Mouse (Mus musculus) right cerebral cortex, postnatal 10 days (tissue): Measurements from ENCODE around the gene Tmem44.

Experiments
- DNase-seq, 2 experiments: peaks; one replicate each; pipeline ENCODE4 v3.0.0; 2021; ENCODE audit warnings: low spot score in 2 of 2

Gene Tmem44

GRCm38 (mm10) chr16:30550748-30551192 is at the start of gene Tmem44:
Tmem44 (minus strand) TSS chr16:30550842.
- DNase-seq: no peak

DNA sequence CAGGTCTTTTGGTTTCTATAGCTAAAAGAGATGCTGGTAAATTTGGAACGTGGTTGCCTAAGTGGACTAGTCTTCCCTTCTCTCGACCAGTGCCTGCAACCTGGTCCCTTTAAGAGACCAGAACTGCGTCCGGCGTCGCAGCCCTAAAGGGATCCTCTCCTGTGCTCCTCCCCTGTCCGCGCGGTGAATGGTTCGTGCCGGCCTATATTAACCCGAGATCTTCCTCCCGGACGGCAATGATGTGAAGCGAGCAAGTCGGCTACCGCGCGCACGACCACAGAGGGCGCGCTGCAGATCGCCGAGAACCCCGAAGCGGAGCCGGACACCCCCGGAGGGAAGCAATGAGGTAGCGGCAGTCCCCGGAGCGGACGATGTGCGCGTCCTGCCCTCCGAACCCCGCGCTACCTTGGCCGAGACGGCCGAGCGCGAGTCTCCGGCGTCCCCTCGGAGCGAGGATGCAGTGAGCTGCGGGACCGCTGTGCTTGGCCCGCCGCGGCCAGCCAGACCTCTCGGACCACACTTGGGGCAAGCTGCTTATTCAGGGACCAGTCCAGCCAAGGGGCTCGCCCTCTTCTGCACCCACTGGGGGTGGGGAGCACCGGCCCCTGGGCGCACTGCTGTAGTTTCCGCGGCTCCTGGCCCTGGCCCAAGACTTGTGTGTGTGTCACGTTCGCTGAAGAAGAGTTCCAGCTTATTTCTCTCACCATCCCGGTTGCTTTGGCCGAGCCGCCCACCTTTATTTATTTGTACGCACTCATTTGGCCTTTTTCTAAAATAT is 49.0 kb upstream of the Tmem44 start, which contains the start of gene Fam43a:
Fam43a (plus strand) TSS at position 233 of the 778 bp plus-strand sequence.
- DNase-seq: peak; percentile 82 to 87

DNA sequence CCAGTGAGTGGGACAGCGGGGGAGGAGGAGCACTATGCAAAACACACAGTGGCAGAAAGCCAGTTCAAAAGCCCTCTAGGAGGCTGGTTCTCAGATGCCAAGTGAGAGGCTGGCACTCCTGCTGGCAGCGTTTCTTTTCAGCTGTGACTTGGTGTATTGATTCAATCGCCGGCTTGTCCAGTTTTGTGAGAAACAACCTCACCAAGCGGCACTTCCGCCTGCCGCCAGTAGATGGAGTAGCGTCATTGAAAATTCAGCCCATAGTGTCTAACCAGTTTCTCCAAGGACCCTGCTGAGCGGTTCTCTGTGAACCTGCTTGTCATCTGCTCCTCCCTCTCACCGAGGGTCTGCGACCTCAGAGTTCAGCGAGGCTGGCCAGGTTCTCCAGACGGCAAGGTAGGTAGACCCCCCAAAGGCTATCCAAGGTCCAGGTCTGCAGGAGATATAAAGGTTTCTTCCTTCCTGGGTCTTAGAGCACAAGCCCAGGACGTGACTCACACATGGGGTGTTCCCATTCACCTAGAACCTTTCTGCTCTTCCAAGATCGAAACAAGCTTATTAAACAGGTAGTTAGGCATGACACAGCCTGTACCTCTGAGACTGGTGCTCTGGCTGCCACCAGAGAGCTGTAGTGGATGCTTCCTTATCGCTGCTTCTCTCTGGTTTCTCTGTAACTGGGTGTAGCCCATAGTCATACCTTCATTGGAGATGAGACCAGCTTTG is 46.5 kb upstream of the Tmem44 start:
- DNase-seq: peak; percentile 94 to 95

- peak; percentile 73 to 79 for DNase-seq
Measured at GRCm38 (mm10) chr16:30595835-30596557, 45.4 kb upstream of the Tmem44 start.

GRCm38 (mm10) chr16:30595356-30595755 is 44.7 kb upstream of the Tmem44 start:
- no peak for DNase-seq

- no peak for DNase-seq
Measured at GRCm38 (mm10) chr16:30591990-30592389, 41.3 kb upstream of the Tmem44 start.

GRCm38 (mm10) chr16:30590264-30591209 is 39.9 kb upstream of the Tmem44 start:
- no peak for DNase-seq

DNA sequence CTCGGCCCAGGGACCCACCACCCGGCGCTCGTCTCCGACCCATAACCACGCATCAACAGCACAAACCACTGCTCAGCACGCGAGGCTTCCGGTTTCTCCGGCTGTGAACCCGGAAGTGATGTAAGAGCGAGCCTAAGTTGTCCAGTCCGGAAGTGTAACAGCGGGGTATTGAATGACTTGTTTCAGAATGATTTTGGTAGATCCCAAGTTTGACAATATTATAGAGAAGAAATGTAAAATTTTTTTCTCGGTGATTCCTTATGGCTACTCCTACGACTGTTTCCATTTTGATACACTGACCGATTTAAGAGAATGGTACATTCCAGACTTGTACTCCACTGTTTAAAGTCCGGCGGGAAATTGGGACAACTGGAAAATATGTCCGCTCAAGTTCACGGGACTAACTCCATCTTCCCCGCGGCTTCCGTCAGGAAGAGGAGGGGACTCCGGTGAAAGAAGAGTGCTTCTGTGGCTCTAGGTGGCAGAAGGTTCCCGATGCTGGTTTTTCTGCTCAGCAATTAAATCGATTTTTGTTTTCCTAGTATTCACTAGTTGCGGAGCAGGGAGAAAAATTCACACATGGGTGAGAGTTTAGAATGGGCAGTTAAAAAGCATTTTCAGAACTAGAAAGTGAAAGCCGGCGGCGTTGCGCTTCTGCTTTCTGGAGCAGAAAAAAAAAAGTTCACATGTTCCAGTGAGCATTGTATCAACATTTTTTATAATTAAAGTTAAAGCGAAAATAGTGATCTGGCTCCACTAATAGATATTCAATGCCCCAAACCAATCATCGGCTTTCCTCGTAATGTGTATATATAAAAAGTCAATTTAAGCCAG is 37.1 kb upstream of the Tmem44 start, which contains the start of gene Lsg1:
Lsg1 (minus strand) TSS at position 99 of the 834 bp plus-strand sequence.
- DNase-seq: peak; percentile 93 to 94

DNA sequence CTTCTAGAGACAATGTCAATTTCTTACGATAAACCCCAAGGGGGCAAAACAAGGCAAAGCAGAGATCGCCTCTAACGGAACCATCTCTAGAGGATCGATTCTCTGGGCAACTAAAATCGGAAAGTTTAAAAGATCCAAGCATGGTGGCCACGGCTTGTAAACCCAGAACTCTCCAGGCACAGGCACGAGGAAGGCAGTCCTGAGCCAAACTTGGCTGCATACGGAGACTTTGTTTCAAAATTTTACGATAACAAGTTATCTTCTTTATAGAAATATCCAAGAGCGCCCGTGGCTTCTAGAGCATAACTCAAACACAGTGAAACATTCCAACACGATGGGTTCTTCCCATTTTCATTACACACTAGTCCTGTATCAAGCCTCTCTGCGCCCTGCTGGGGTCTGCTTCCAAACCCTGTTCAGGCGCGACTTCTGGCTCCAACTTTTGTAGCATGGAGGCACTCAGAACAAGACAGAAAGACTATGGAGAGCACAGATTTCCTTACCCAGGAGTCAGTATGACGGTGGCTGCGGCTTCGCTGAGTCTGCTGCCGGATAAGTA is 36.4 kb upstream of the Tmem44 start:
- DNase-seq: no peak

- no peak for DNase-seq
Measured at GRCm38 (mm10) chr16:30580765-30581164, 30.1 kb upstream of the Tmem44 start.

DNA sequence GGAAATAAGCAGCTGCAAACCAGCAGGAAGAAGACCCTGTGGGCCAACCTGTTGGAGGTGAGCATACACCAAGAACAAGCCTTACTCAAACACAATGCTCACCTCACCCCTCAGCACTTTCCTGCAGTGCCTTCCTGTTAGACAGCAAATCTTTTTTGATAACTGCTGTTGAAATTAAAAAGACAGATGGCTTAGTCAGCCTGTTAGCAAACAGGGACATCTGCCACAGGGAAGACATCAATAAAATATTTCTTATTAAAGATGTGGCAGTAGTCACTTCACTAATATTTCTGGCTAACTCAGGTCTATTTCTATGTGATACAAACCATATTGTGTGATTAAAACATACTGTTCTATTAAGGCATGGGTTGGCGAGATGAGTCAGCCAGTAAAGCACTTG is 25.8 kb upstream of the Tmem44 start:
- no peak for DNase-seq

DNA sequence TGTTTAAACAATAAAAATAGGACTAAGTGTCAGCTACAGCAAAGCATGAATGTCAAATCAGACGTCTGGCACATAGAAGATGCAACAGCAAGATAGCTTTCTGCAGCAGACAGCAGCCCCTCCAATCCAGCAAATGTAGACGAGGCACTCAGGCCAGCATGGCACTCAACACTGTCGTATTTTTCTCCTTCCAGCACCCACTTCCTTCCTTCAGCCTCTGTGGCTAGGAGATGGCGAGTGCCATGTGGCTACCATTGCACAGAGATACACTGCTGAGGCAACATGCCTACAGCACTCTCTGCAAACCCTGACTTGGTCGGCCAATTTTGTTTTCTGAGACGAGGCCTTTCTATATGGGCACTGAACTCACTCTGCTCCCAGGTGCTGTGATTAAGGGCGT is 25.2 kb upstream of the Tmem44 start:
- no peak for DNase-seq

- no peak for DNase-seq
Measured at GRCm38 (mm10) chr16:30572239-30572638, 21.6 kb upstream of the Tmem44 start.

GRCm38 (mm10) chr16:30571378-30571777 is 20.7 kb upstream of the Tmem44 start:
- no peak for DNase-seq

DNA sequence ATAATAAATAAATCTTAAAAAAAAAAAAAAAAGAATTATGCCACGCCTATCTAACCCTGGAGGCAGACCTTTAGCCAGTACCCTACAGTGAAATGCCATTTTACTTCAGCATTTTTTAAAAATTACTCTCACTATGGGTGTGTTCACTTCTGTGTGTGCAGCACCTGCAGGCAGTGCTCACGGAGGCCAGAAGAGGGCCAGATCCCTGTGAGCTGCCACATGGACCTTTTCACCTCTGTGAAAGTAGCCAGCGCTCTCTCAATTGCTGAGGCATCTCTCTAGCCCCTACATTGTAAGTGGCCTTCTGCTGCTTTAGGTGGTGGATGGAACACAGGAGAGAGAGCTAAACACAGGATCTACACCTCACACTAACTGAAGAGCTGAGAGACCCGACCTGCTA is 19.5 kb upstream of the Tmem44 start:
- no peak for DNase-seq

DNA sequence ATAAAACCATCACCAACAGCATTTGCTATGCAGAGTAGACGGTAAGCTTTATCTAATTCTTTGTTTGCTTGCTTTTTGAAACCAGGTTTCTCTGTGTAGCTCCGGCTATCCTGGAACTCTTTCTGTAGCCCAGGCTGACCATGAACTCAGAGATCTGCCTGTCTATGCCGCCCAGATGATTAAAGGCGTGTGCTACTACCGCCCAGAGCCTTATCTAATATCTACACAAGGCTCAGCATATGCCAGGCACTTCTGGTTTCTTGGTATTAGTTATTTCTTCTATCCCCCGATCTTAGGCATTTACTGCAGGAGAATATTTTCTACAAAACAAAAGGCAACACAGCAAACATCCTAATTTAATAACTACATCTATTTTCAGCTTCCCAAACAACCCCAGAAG is 15.0 kb upstream of the Tmem44 start:
- DNase-seq: no peak

GRCm38 (mm10) chr16:30560601-30561000 is 10.0 kb upstream of the Tmem44 start:
- DNase-seq: no peak

- no peak for DNase-seq
Measured at GRCm38 (mm10) chr16:30559312-30559992, 8.8 kb upstream of the Tmem44 start.

DNA sequence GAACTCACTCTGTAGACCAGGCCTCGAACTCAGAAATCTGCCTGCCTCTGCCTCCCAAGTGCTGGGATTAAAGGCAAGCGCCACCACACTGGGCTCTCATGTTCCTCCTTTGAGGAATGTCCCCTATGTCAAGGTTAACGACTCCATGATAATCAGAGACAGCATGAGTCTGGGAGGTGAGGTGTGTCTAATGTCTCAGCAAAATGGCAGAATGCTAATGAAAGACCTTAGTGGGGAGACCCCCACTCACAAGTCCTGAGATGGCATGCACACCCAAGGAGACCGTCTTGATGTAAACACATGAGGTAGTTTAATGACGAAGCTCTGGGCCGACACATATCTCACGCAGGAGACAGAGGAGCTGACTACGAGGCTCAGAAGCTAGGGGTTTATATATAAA is 3.5 kb upstream of the Tmem44 start:
- DNase-seq: no peak
